Mouse (Mus musculus) heart, adult 8-10 months (tissue): ENCODE data around the gene Bahd1. TPM values are rescaled to one million over a fixed set of nuclear protein-coding genes. Genes with fewer than 3 reads are reported as not detected.

ENCODE experiments used
- DNase-seq: peaks from one replicate; pipeline ENCODE4 v3.0.0; 2022; ENCODE audit warnings: low spot score
- total RNA-seq, 4 experiments: library from RNA; stranded (reverse); gene quantifications; 2 replicates each; pipeline ENCODE4 v1.2.4; 2022

The Bahd1 gene
- total RNA-seq, 4 experiments from 2014 or later = 14.0 to 21.2 (median 15.9) TPM

DNA sequence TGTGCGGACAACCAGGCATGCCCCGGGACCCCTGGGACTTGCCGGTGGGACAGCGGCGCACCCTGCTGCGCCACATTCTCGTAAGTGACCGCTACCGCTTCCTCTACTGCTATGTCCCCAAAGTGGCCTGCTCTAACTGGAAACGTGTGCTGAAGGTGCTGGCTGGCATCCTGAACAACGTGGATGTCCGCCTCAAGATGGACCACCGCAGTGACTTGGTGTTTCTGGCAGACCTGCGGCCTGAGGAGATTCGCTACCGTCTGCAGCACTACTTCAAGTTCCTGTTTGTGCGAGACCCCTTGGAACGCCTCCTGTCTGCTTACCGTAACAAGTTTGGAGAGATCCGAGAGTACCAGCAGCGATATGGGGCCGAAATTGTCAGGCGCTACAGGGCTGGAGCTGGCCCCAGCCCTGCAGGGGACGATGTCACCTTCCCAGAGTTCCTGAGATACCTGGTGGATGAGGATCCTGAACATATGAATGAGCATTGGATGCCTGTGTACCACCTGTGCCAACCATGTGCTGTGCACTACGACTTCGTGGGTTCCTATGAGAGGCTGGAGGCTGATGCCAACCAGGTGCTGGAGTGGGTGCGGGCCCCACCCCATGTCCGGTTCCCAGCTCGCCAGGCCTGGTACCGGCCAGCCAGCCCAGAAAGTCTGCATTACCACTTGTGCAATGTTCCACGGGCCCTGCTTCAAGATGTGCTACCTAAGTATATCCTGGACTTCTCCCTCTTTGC is 27.0 kb downstream of the Bahd1 start:
- no peak for DNase-seq

DNA sequence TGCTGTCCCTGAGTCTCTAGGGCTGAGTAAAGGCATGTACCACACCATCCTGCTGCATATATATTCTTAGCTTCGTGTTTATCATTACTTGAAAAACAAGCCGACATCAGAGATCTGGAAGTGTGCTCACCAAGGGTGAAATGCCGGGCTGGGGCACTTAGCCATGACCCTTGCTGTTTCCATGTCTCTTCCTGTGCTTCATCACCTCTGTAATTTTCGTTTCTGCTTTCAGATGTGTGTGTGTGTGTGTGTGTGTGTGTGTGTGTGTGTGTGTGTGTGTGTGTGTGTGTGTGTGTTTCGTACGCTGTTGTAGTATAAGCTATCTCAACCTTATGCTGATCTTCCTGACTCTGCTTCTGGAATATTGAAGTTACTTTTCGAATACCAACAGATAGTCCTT is 41.2 kb downstream of the Bahd1 start:
- DNase-seq = no peak

- DNase-seq = no peak
These were observed 43.1 kb downstream of the Bahd1 start for GRCm38 (mm10) chr2:118943232-118943631.

GRCm38 (mm10) chr2:118948818-118949217 is 48.6 kb downstream of the Bahd1 start:
- no peak for DNase-seq

GRCm38 (mm10) chr2:118949699-118950098 is 49.5 kb downstream of the Bahd1 start:
- no peak for DNase-seq

- no peak for DNase-seq
These were observed 56.3 kb downstream of the Bahd1 start for GRCm38 (mm10) chr2:118956497-118956896.

- DNase-seq = no peak
These were observed 59.5 kb downstream of the Bahd1 start for GRCm38 (mm10) chr2:118959644-118960043.

- no peak for DNase-seq
These were observed 60.2 kb downstream of the Bahd1 start for GRCm38 (mm10) chr2:118960413-118960812.

DNA sequence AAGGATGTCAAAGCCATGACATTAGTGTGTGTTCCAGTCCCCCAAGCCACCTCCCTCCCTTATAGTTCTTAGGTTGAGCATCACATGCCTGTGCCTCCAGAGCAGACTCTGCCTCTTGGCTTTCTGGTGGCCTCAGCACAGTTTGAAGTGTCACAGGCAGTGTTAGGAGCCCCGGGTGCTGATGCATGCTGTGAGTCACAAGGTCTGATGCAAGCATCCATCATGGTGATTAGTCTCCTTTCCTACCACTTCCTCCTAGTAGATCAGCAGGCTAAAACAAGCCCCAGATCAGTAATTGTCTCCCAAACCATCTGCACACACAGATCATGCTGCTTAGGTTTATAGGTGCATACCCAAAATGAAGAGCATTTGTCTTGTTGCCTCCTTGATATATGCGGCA is 61.4 kb downstream of the Bahd1 start:
- no peak for DNase-seq

DNA sequence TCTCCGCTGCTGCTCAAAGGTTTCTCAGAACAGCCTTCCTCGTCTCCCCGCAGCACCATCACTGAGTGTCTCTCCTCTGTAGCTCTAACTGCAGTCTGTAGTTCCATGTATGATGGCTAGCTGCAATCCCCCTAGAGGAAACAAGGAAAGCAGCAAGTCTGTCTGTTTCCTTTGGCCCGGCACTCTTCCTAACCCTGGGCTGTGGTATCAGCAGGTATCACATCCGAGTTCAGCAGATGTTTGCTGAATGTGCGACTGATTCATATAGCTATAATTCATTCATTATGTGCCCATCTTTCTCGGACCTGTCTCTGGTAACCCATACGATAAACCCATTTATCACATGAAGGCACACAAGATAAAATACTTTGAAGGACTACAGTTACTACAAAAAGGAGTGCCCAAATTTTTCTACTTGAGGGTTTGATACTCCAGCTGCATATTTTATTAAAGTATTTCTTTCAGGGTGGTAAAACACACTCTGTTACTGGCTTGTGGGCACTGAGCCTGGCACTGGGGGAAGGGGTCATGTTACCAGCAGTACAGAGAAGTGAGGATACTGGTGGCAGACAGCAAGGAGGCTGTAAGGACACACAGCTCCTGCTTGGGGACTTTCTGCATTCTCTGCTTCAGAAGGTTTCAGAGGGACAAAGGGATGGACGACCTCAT is 63.0 kb downstream of the Bahd1 start:
- no peak for DNase-seq

DNA sequence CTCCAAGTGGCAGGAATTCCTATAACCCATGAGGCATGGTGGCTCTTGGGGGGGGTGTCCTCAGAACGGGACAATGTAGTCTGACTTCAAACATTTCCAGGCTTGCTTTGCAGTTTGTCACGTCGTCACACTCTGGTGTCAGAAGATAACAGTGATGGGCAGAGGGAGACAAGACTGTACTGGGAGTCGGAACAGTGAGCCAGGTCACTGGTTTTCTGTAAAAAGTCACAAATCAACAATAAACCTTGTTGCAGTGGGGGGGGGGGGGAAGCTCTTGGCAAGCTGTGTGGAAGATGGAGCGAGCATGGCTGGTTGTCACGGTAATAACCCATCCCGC is 63.5 kb downstream of the Bahd1 start:
- no peak for DNase-seq

DNA sequence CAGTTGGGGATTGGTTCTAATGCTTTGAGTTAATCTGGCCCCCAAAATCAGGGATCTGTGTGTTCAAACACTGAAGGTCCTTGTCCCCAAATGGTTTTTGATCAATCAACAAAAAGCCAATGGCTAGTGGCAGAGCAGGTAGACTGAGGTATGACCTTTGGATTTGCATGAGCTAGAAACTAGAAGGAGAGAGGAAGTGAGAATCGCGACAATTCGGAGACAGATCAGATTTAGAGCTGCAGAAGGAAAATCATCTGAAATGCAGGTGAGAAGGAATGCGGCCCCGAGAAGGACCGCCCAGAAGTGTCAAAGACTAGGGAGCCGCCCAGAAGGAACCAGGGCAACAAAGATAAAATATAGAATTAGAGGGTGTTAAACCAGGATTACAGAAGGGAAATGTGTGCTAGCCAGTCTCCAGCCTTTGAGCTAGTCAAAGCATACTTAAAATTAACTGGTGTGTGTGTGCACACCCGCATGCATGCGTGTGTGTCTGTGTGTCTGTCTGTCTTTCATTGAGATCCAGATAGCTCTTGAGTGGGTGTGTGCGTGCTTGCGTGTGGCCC is 69.5 kb downstream of the Bahd1 start:
- no peak for DNase-seq

GRCm38 (mm10) chr2:118972048-118972447 is 71.9 kb downstream of the Bahd1 start:
- no peak for DNase-seq

DNA sequence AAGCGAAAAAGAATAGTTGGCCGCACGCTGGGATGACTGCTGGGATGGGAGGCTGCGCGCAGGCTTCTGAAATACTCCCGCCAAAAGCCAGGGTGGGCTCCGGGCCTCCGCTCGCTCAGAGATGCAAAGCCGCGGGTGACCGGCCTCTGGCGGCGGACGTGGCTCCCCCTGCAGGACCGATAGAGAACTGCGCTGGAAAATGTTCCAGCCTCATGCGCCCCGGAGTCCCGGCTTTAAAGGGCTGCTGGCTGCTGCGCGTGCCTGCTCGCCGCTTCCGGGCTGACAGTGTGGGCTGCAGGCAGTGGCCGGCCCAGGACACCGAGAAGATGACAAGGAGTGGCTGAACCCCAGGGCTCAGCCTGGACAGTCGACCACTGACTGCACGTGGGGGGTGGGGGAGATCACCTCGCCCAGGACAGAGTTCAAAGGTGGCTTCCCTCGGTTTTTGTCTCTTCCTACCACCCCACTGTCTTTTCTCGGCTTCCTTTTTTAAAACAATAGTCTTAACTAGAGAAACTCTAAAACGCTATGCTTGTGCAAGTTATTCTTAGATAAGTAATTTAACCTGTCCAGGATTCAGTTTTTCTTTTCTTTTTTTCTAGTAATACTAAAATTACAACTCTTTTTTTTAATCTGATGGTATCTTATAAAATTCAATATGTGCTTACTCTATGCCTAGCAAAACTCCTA is 72.7 kb downstream of the Bahd1 start:
- DNase-seq = peak; percentile 80

Other genes starting within 250 kb of the Bahd1 start
- gene Pak6, start 237.1 kb upstream of the Bahd1 start, total RNA-seq = 10 to 100 TPM in 3 of 4 experiments, 1 to 10 TPM in 1; 7.5 to 13.4 (median 11.4) TPM
- 1 to 10 TPM; 1.0 to 3.1 (median 1.7) TPM for gene Ankrd63, start 196.4 kb upstream of the Bahd1 start, total RNA-seq
- 1 to 10 TPM; 2.2 to 3.3 (median 2.5) TPM for gene Plcb2, start 171.9 kb upstream of the Bahd1 start, total RNA-seq
- 10 to 100 TPM; 33.0 to 45.2 (median 33.9) TPM for gene Inafm2, start 154.6 kb upstream of the Bahd1 start, total RNA-seq
- gene Ccdc9b, start 137.7 kb upstream of the Bahd1 start, total RNA-seq = 10 to 100 TPM; 24.6 to 38.6 (median 29.6) TPM
- gene Phgr1, start 127.6 kb upstream of the Bahd1 start, total RNA-seq = not detected
- gene Disp2, start 120.7 kb upstream of the Bahd1 start, total RNA-seq = under 1 TPM in 3 of 4 experiments, not detected in 1; 0.09 to 0.14 (median 0.09) TPM
- gene Knstrn, start 86.4 kb upstream of the Bahd1 start, total RNA-seq = 1 to 10 TPM in 2 of 4 experiments, under 1 TPM in 2; 0.22 to 1.1 (median 0.79) TPM
- 100 to 1,000 TPM; 383 to 490 (median 481) TPM for gene Ivd, start 38.4 kb upstream of the Bahd1 start, total RNA-seq
- gene Chst14, start 26.1 kb downstream of the Bahd1 start, total RNA-seq = 1 to 10 TPM; 5.7 to 9.2 (median 8.4) TPM
- 10 to 100 TPM in 3 of 4 experiments, 1 to 10 TPM in 1; 9.5 to 13.6 (median 11.9) TPM for gene Ccdc32, start 129.0 kb downstream of the Bahd1 start, total RNA-seq
- gene Rpusd2, start 134.4 kb downstream of the Bahd1 start, total RNA-seq = 1 to 10 TPM; 4.2 to 4.7 (median 4.5) TPM
- gene Knl1, start 146.7 kb downstream of the Bahd1 start, total RNA-seq = under 1 TPM; 0.12 to 0.92 (median 0.24) TPM
- gene Rad51, start 212.4 kb downstream of the Bahd1 start, total RNA-seq = under 1 TPM; 0.22 to 0.60 (median 0.28) TPM